Mouse (Mus musculus) lung, postnatal 0 days (tissue): ENCODE data around the gene R3hdml.

Source experiments
- CTCF ChIP-seq: IDR thresholded peaks from 2 replicates; pipeline ENCODE4 v1.5.1; 2016; ENCODE audit warnings: antibody characterized with exemption, mild to moderate bottlenecking
- EP300 ChIP-seq: IDR thresholded peaks from 2 replicates; pipeline ENCODE4 v1.6.1; 2016; ENCODE audit warnings: antibody characterized with exemption, mild to moderate bottlenecking, control low read depth

DNA sequence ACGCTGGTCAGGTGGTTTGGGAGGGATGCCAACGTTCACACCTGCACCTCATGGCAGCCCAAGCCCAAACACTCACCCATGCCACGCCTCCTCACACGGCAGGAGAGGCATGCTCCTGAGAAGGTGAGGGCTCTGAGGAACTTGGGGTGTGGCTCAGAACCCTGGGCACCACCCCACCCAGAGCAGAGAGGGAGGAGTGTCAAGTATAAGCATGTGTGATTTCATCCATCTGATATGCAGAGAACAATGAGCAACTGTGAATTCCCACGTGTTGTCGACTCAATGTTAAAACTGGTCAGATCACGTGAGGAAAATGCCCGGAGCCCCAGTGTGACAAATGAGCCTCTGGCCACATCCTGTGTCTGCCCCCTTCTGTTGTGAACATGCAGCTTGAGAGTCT lies 25.3 kb upstream of the R3hdml start:
- TF ChIP-seq CTCF (no peak), EP300 (peak; percentile 79)
